Mouse (Mus musculus): ENCODE measurements around the gene Zfp467. TPM values are rescaled to one million over a fixed set of nuclear protein-coding genes. Genes with fewer than 3 reads are reported as not detected.

The Zfp467 gene
- polyA plus RNA-seq, 1 experiment from 2014 or later = 29.5 TPM

GRCm38 (mm10) chr6:48424074-48424473 is 21.6 kb downstream of the Zfp467 start:
- no peaks in the 10 kb centered on the region for H3K9me3 ChIP-seq (replicated peaks)
- H3K4me2 ChIP-seq (replicated peaks) = no peak overlapping the region
- ATAC-seq (ENCODE audit: insufficient number of reproducible peaks, low FRiP score, low TSS enrichment, low read depth) = no peak
- H3K4me1 ChIP-seq = peaks cover 8% of the 10 kb centered on the region; the same call in 1 of the 2 replicates
- no peak overlapping the region for H3K9ac ChIP-seq
- no peaks in the 10 kb centered on the region for H3K27me3 ChIP-seq
- no peak overlapping the region for H3K4me3 ChIP-seq (replicated peaks)
- no peaks in the 10 kb centered on the region for H3K36me3 ChIP-seq
- H3K27ac ChIP-seq (replicated peaks) = no peak overlapping the region
- 71% methylated on average over 5 of the region's 5 CpGs for WGBS

- no peak overlapping the region for H3K4me2 ChIP-seq (replicated peaks)
- H3K4me1 ChIP-seq = peaks cover 8% of the 10 kb centered on the region; the same call in 1 of the 2 replicates
- ATAC-seq (ENCODE audit: insufficient number of reproducible peaks, low FRiP score, low TSS enrichment, low read depth) = no peak
- no peaks in the 10 kb centered on the region for H3K9me3 ChIP-seq (replicated peaks)
- H3K27ac ChIP-seq (replicated peaks) = no peak overlapping the region
- WGBS = 66% methylated on average over 3 of the region's 3 CpGs
- H3K36me3 ChIP-seq = no peaks in the 10 kb centered on the region
- no peaks in the 10 kb centered on the region for H3K27me3 ChIP-seq
- no peak overlapping the region for H3K9ac ChIP-seq
- H3K4me3 ChIP-seq (replicated peaks) = no peak overlapping the region
Observed at GRCm38 (mm10) chr6:48423336-48423735, 22.3 kb downstream of the Zfp467 start.

GRCm38 (mm10) chr6:48420647-48421046 is 25.0 kb downstream of the Zfp467 start:
- WGBS = 5% methylated on average over 2 of the region's 2 CpGs
- Histone ChIP-seq H3K27ac (replicated peaks) (no peak overlapping the region), H3K4me2 (replicated peaks) (no peak overlapping the region), H3K4me3 (replicated peaks) (no peak overlapping the region), H3K27me3 (no peaks in the 10 kb centered on the region), H3K36me3 (peaks cover 18% of the 10 kb centered on the region), H3K9ac (no peak overlapping the region), H3K4me1 (peaks cover 8% of the 10 kb centered on the region; the same call in 1 of the 2 replicates), H3K9me3 (replicated peaks) (no peaks in the 10 kb centered on the region)
- ATAC-seq (ENCODE audit: insufficient number of reproducible peaks, low FRiP score, low TSS enrichment, low read depth) = no peak

GRCm38 (mm10) chr6:48416486-48416885 is 29.1 kb downstream of the Zfp467 start:
- no peak overlapping the region for H3K4me2 ChIP-seq (replicated peaks)
- H3K36me3 ChIP-seq = peaks cover 57% of the 10 kb centered on the region
- no peak for ATAC-seq (ENCODE audit: insufficient number of reproducible peaks, low FRiP score, low TSS enrichment, low read depth)
- H3K27ac ChIP-seq (replicated peaks) = no peak overlapping the region
- H3K4me1 ChIP-seq = peaks cover 4% of the 10 kb centered on the region; the same call in 1 of the 2 replicates
- H3K9ac ChIP-seq = no peak overlapping the region
- H3K9me3 ChIP-seq (replicated peaks) = no peaks in the 10 kb centered on the region
- H3K4me3 ChIP-seq (replicated peaks) = no peak overlapping the region
- WGBS = 78% methylated on average over 2 of the region's 2 CpGs
- no peaks in the 10 kb centered on the region for H3K27me3 ChIP-seq

- no peak overlapping the region for H3K4me3 ChIP-seq (replicated peaks)
- no peak for ATAC-seq (ENCODE audit: insufficient number of reproducible peaks, low FRiP score, low TSS enrichment, low read depth)
- no peak overlapping the region for H3K4me2 ChIP-seq (replicated peaks)
- H3K36me3 ChIP-seq = peaks cover 66% of the 10 kb centered on the region
- H3K9me3 ChIP-seq (replicated peaks) = no peaks in the 10 kb centered on the region
- H3K27me3 ChIP-seq = no peaks in the 10 kb centered on the region
- peaks cover 2% of the 10 kb centered on the region; the same call in 1 of the 2 replicates for H3K4me1 ChIP-seq
- WGBS = 98% methylated on average over 7 of the region's 7 CpGs
- H3K27ac ChIP-seq (replicated peaks) = no peak overlapping the region
- no peak overlapping the region for H3K9ac ChIP-seq
Observed at GRCm38 (mm10) chr6:48415636-48416035, 30.0 kb downstream of the Zfp467 start.

- H3K9me3 ChIP-seq (replicated peaks) = no peaks in the 10 kb centered on the region
- H3K9ac ChIP-seq = no peak overlapping the region
- H3K27ac ChIP-seq (replicated peaks) = no peak overlapping the region
- no peak overlapping the region for H3K4me2 ChIP-seq (replicated peaks)
- WGBS = 77% methylated on average over 1 of the region's 1 CpGs
- H3K27me3 ChIP-seq = no peaks in the 10 kb centered on the region
- no peaks in the 10 kb centered on the region for H3K4me1 ChIP-seq
- ATAC-seq (ENCODE audit: insufficient number of reproducible peaks, low FRiP score, low TSS enrichment, low read depth) = no peak
- peaks cover 73% of the 10 kb centered on the region for H3K36me3 ChIP-seq
- no peak overlapping the region for H3K4me3 ChIP-seq (replicated peaks)
Observed at GRCm38 (mm10) chr6:48414886-48415285, 30.7 kb downstream of the Zfp467 start.

- no peaks in the 10 kb centered on the region for H3K4me1 ChIP-seq
- 83% methylated on average over 10 of the region's 10 CpGs for WGBS
Observed at GRCm38 (mm10) chr6:48413081-48413480, 32.5 kb downstream of the Zfp467 start.

GRCm38 (mm10) chr6:48412662-48413061 is 33.0 kb downstream of the Zfp467 start:
- no peak overlapping the region for H3K4me2 ChIP-seq (replicated peaks)
- no peak overlapping the region for H3K4me3 ChIP-seq (replicated peaks)
- H3K27me3 ChIP-seq = no peaks in the 10 kb centered on the region
- H3K4me1 ChIP-seq = no peaks in the 10 kb centered on the region
- 83% methylated on average over 3 of the region's 3 CpGs for WGBS
- no peaks in the 10 kb centered on the region for H3K9me3 ChIP-seq (replicated peaks)
- peaks cover 96% of the 10 kb centered on the region for H3K36me3 ChIP-seq
- H3K27ac ChIP-seq (replicated peaks) = no peak overlapping the region
- H3K9ac ChIP-seq = no peak overlapping the region
- ATAC-seq (ENCODE audit: insufficient number of reproducible peaks, low FRiP score, low TSS enrichment, low read depth) = no peak

More at GRCm38 (mm10) chr6:48413081-48413480, 32.5 kb downstream of the Zfp467 start:
- no peaks in the 10 kb centered on the region for H3K9me3 ChIP-seq (replicated peaks)
- H3K9ac ChIP-seq = no peak overlapping the region
- H3K27ac ChIP-seq (replicated peaks) = no peak overlapping the region
- ATAC-seq (ENCODE audit: insufficient number of reproducible peaks, low FRiP score, low TSS enrichment, low read depth) = no peak
- no peak overlapping the region for H3K4me3 ChIP-seq (replicated peaks)
- H3K36me3 ChIP-seq = peaks cover 91% of the 10 kb centered on the region
- no peak overlapping the region for H3K4me2 ChIP-seq (replicated peaks)
- H3K27me3 ChIP-seq = no peaks in the 10 kb centered on the region

GRCm38 (mm10) chr6:48412147-48412546 is 33.5 kb downstream of the Zfp467 start:
- Histone ChIP-seq H3K27me3 (no peaks in the 10 kb centered on the region), H3K9ac (no peak overlapping the region), H3K9me3 (replicated peaks) (no peaks in the 10 kb centered on the region), H3K4me2 (replicated peaks) (no peak overlapping the region), H3K36me3 (peaks cover 98% of the 10 kb centered on the region), H3K27ac (replicated peaks) (no peak overlapping the region), H3K4me3 (replicated peaks) (no peak overlapping the region), H3K4me1 (no peaks in the 10 kb centered on the region)
- WGBS = 81% methylated on average over 4 of the region's 4 CpGs
- no peak for ATAC-seq (ENCODE audit: insufficient number of reproducible peaks, low FRiP score, low TSS enrichment, low read depth)

- no peaks in the 10 kb centered on the region for H3K27me3 ChIP-seq
- no peak for ATAC-seq (ENCODE audit: insufficient number of reproducible peaks, low FRiP score, low TSS enrichment, low read depth)
- 90% methylated on average over 6 of the region's 6 CpGs for WGBS
- H3K9me3 ChIP-seq (replicated peaks) = no peaks in the 10 kb centered on the region
- no peak overlapping the region for H3K9ac ChIP-seq
- no peak overlapping the region for H3K27ac ChIP-seq (replicated peaks)
- H3K4me1 ChIP-seq = no peaks in the 10 kb centered on the region
- no peak overlapping the region for H3K4me2 ChIP-seq (replicated peaks)
- peaks cover 98% of the 10 kb centered on the region for H3K36me3 ChIP-seq
- H3K4me3 ChIP-seq (replicated peaks) = no peak overlapping the region
Observed at GRCm38 (mm10) chr6:48411193-48412092, 34.2 kb downstream of the Zfp467 start.

GRCm38 (mm10) chr6:48410551-48410950 is 35.1 kb downstream of the Zfp467 start:
- Histone ChIP-seq H3K9me3 (replicated peaks) (no peaks in the 10 kb centered on the region), H3K4me1 (no peaks in the 10 kb centered on the region), H3K4me3 (replicated peaks) (no peak overlapping the region), H3K4me2 (replicated peaks) (no peak overlapping the region), H3K9ac (no peak overlapping the region), H3K36me3 (peaks cover 97% of the 10 kb centered on the region), H3K27ac (replicated peaks) (0 out of 2 replicates have a peak overlapping the region, but pooled peaks have one; percentile 34), H3K27me3 (no peaks in the 10 kb centered on the region)
- 58% methylated on average over 3 of the region's 3 CpGs for WGBS
- ATAC-seq (ENCODE audit: insufficient number of reproducible peaks, low FRiP score, low TSS enrichment, low read depth) = no peak

Measured in embryonic facial prominence, embryonic 15.5 days (tissue).